Comparison of ENCODE assay signal across 9 mouse cellular contexts in the genomic region with DNA sequence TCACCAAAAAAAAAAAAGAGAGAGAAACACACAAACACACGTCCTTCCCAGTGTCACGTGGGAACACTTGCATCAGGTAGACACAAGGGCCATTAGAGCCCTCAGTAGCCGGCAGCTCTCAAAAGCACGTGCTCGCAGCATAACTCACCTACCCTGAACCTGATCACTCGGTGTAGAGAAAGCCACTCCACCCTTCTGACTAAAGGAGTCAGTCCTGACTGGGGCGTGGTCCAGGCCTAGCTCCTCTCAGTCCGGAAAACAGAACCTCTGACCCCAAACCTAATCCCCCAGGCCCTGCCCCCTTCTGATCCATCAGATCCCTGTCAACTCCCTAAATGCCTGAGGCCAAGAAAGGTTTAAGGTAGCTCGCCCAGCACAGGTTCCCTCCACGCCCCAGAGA. TPM values are rescaled to one million over a fixed set of nuclear protein-coding genes. Genes with fewer than 3 reads are reported as not detected.
DNase-seq lines count a peak whose midpoint lies in the region; ATAC-seq and TF ChIP-seq lines count a peak whose summit lies in the region.
"Had no signal": no experiment of that assay in that cellular context is flagged by ENCODE, and none has a peak within 500 bp of the region (broad histone marks: within the 10 kb centered on the region; RNA-seq: fewer than 3 reads in every experiment).

No protein-coding gene starts in this region.

- 0 out of 2 replicates have a peak overlapping the region, but pooled peaks have one; percentile 7 for H3K9ac ChIP-seq in forebrain, embryonic 12.5 days
- no peak overlapping the region for H3K9ac ChIP-seq in forebrain, embryonic 16.5 days (replicated peaks; ENCODE audit: low read depth, low read length)
- H3K9ac ChIP-seq in neural tube, embryonic 11.5 days (ENCODE audit: low read length): no peak overlapping the region
- H3K9ac ChIP-seq in neural tube, embryonic 15.5 days (replicated peaks): no peak overlapping the region
- no peak overlapping the region for H3K9ac ChIP-seq in kidney, postnatal 0 days (ENCODE audit: low read depth, low read length)

- TF ChIP-seq CTCF in kidney, postnatal 0 days (IDR thresholded peaks at IDR 0.05; ENCODE audit: low read depth): no peak

- H3K9me3 ChIP-seq in forebrain, embryonic 12.5 days: no peaks in the 10 kb centered on the region
- H3K9me3 ChIP-seq in forebrain, embryonic 16.5 days (ENCODE audit: control insufficient read depth, low read length): no peaks in the 10 kb centered on the region
- H3K9me3 ChIP-seq in neural tube, embryonic 11.5 days (ENCODE audit: control insufficient read depth, low read length): no peaks in the 10 kb centered on the region
- no peaks in the 10 kb centered on the region for H3K9me3 ChIP-seq in neural tube, embryonic 15.5 days (replicated peaks)
- no peaks in the 10 kb centered on the region for H3K9me3 ChIP-seq in kidney, postnatal 0 days (replicated peaks; ENCODE audit: low read length)

- no peak for DNase-seq in neural tube, embryonic 11.5 days (ENCODE audit: low spot score)
- DNase-seq in kidney, postnatal 0 days (ENCODE audit: low spot score): no peak
- DNase-seq in yolk sac, embryonic 10.5 days (ENCODE audit: low spot score): peak; percentile 82
- DNase-seq in thymus, postnatal 25 days: no peak
- no peak for DNase-seq in gastrocnemius, adult 18-20 months (ENCODE audit: low spot score)

- peak overlapping the region; percentile 91 for H3K4me2 ChIP-seq in forebrain, embryonic 12.5 days
- H3K4me2 ChIP-seq in forebrain, embryonic 16.5 days (ENCODE audit: low read length): no peak overlapping the region
- peak overlapping the region; percentile 87 for H3K4me2 ChIP-seq in neural tube, embryonic 11.5 days (ENCODE audit: low read depth)
- H3K4me2 ChIP-seq in neural tube, embryonic 15.5 days: no peak overlapping the region
- H3K4me2 ChIP-seq in kidney, postnatal 0 days (ENCODE audit: low read length): no peak overlapping the region

- no peak for ATAC-seq in forebrain, embryonic 12.5 days (ENCODE audit: low FRiP score)
- no peak for ATAC-seq in forebrain, embryonic 16.5 days
- ATAC-seq in neural tube, embryonic 11.5 days (ENCODE audit: insufficient read depth, low FRiP score, low TSS enrichment): no peak
- no peak for ATAC-seq in neural tube, embryonic 15.5 days (ENCODE audit: low FRiP score)
- peak; percentile 29; the same call in 1 of the 2 replicates for ATAC-seq in kidney, postnatal 0 days (replicated peaks; ENCODE audit: low FRiP score, low read depth)

- peaks cover 39% of the 10 kb centered on the region for H3K4me1 ChIP-seq in forebrain, embryonic 12.5 days
- H3K4me1 ChIP-seq in forebrain, embryonic 16.5 days (replicated peaks; ENCODE audit: control insufficient read depth, insufficient read depth, low read length): peaks cover 27% of the 10 kb centered on the region
- peaks cover 25% of the 10 kb centered on the region for H3K4me1 ChIP-seq in neural tube, embryonic 11.5 days (ENCODE audit: control insufficient read depth, insufficient read depth, low read length)
- H3K4me1 ChIP-seq in neural tube, embryonic 15.5 days: peaks cover 35% of the 10 kb centered on the region
- peaks cover 20% of the 10 kb centered on the region; the same call in 1 of the 2 replicates for H3K4me1 ChIP-seq in kidney, postnatal 0 days (replicated peaks; ENCODE audit: insufficient read depth, low read length)

- H3K27ac ChIP-seq in forebrain, embryonic 12.5 days: no peak overlapping the region
- no peak overlapping the region for H3K27ac ChIP-seq in forebrain, embryonic 16.5 days (ENCODE audit: low read length)
- H3K27ac ChIP-seq in neural tube, embryonic 11.5 days (ENCODE audit: low read depth, low read length): no peak overlapping the region
- H3K27ac ChIP-seq in neural tube, embryonic 15.5 days (replicated peaks): no peak overlapping the region
- H3K27ac ChIP-seq in kidney, postnatal 0 days: no peak overlapping the region

- H3K4me3 ChIP-seq in forebrain, embryonic 12.5 days (replicated peaks): peak overlapping the region; percentile 73; the same call in 1 of the 2 replicates
- no peak overlapping the region for H3K4me3 ChIP-seq in forebrain, embryonic 16.5 days (replicated peaks; ENCODE audit: low read length)
- H3K4me3 ChIP-seq in neural tube, embryonic 11.5 days (ENCODE audit: low read depth, low read length): no peak overlapping the region
- H3K4me3 ChIP-seq in neural tube, embryonic 15.5 days (replicated peaks): no peak overlapping the region
- no peak overlapping the region for H3K4me3 ChIP-seq in kidney, postnatal 0 days (replicated peaks; ENCODE audit: low read depth, low read length)

- H3K27me3 ChIP-seq in forebrain, embryonic 12.5 days: peaks cover 90% of the 10 kb centered on the region
- peaks cover 50% of the 10 kb centered on the region for H3K27me3 ChIP-seq in forebrain, embryonic 16.5 days (replicated peaks; ENCODE audit: control insufficient read depth, insufficient read depth, low read length)
- H3K27me3 ChIP-seq in neural tube, embryonic 11.5 days (ENCODE audit: control insufficient read depth, insufficient read depth, low read length): peaks cover 38% of the 10 kb centered on the region
- peaks cover 85% of the 10 kb centered on the region for H3K27me3 ChIP-seq in neural tube, embryonic 15.5 days (replicated peaks)
- H3K27me3 ChIP-seq in kidney, postnatal 0 days (ENCODE audit: insufficient read depth, low read length): peaks cover 42% of the 10 kb centered on the region

- WGBS in forebrain, embryonic 12.5 days: 3% methylated on average over 10 of the region's 10 CpGs
- 13% methylated on average over 10 of the region's 10 CpGs for WGBS in forebrain, embryonic 16.5 days
- 3% methylated on average over 10 of the region's 10 CpGs for WGBS in neural tube, embryonic 11.5 days
- 11% methylated on average over 10 of the region's 10 CpGs for WGBS in neural tube, embryonic 15.5 days
- WGBS in kidney, postnatal 0 days: 25% methylated on average over 10 of the region's 10 CpGs

- H3K36me3 ChIP-seq in forebrain, embryonic 12.5 days (replicated peaks): no peaks in the 10 kb centered on the region
- no peaks in the 10 kb centered on the region for H3K36me3 ChIP-seq in forebrain, embryonic 16.5 days (ENCODE audit: control insufficient read depth, insufficient read depth)
- no peaks in the 10 kb centered on the region for H3K36me3 ChIP-seq in neural tube, embryonic 11.5 days (ENCODE audit: control insufficient read depth, insufficient read depth, low read length)
- no peaks in the 10 kb centered on the region for H3K36me3 ChIP-seq in neural tube, embryonic 15.5 days
- no peaks in the 10 kb centered on the region for H3K36me3 ChIP-seq in kidney, postnatal 0 days (ENCODE audit: insufficient read depth, low read length)

RNA-seq across cellular contexts. Expression of a gene that starts 2.7 kb away (rescaled TPM):
- 10.0 and 11.9 TPM in 2 replicates for polyA plus RNA-seq in forebrain, embryonic 12.5 days (2016; fragmentation: Nextera tagmentation; extraction: Ambion mirVana)
- 2.1 and 2.6 TPM in 2 replicates for polyA plus RNA-seq in forebrain, embryonic 16.5 days (2015; fragmentation: Nextera tagmentation; extraction: Ambion mirVana)
- 9.7 and 11.0 TPM in 2 replicates for polyA plus RNA-seq in neural tube, embryonic 11.5 days (2014; fragmentation: Nextera tagmentation; extraction: Ambion mirVana)
- polyA plus RNA-seq in neural tube, embryonic 15.5 days (2015; fragmentation: Nextera tagmentation; extraction: Ambion mirVana): 2.1 TPM in 2 replicates
- polyA plus RNA-seq in kidney, postnatal 0 days (2015; fragmentation: Nextera tagmentation; extraction: Ambion mirVana): 2.9 and 4.1 TPM in 2 replicates
- under 1 TPM; 0.75 to 1.00 TPM for total RNA-seq in gastrocnemius, adult 18-20 months (2021)

RNA-seq across cellular contexts. Expression of a gene that starts 36.4 kb away (rescaled TPM):
- 3.3 and 3.7 TPM in 2 replicates for polyA plus RNA-seq in forebrain, embryonic 12.5 days (2016; fragmentation: Nextera tagmentation; extraction: Ambion mirVana)
- polyA plus RNA-seq in forebrain, embryonic 16.5 days (2015; fragmentation: Nextera tagmentation; extraction: Ambion mirVana): 4.2 and 5.1 TPM in 2 replicates
- 3.9 and 4.5 TPM in 2 replicates for polyA plus RNA-seq in neural tube, embryonic 11.5 days (2014; fragmentation: Nextera tagmentation; extraction: Ambion mirVana)
- 2.3 and 3.1 TPM in 2 replicates for polyA plus RNA-seq in neural tube, embryonic 15.5 days (2015; fragmentation: Nextera tagmentation; extraction: Ambion mirVana)
- polyA plus RNA-seq in kidney, postnatal 0 days (2015; fragmentation: Nextera tagmentation; extraction: Ambion mirVana): 2.3 TPM in 2 replicates
- total RNA-seq in gastrocnemius, adult 18-20 months (2021): 10 to 100 TPM; 44.1 to 51.0 TPM

RNA-seq across cellular contexts. Expression of a gene that starts 50.9 kb away (rescaled TPM):
- polyA plus RNA-seq in forebrain, embryonic 12.5 days (2016; fragmentation: Nextera tagmentation; extraction: Ambion mirVana): 5.2 and 5.7 TPM in 2 replicates
- polyA plus RNA-seq in forebrain, embryonic 16.5 days (2015; fragmentation: Nextera tagmentation; extraction: Ambion mirVana): 7.0 and 9.9 TPM in 2 replicates
- 2.5 and 2.6 TPM in 2 replicates for polyA plus RNA-seq in neural tube, embryonic 11.5 days (2014; fragmentation: Nextera tagmentation; extraction: Ambion mirVana)
- 7.2 and 10.5 TPM in 2 replicates for polyA plus RNA-seq in neural tube, embryonic 15.5 days (2015; fragmentation: Nextera tagmentation; extraction: Ambion mirVana)
- polyA plus RNA-seq in kidney, postnatal 0 days (2015; fragmentation: Nextera tagmentation; extraction: Ambion mirVana): 0.59 and 0.70 TPM in 2 replicates
- total RNA-seq in gastrocnemius, adult 18-20 months (2021): 1 to 10 TPM; 1.3 to 1.9 TPM
- polyA plus RNA-seq: liver, embryonic 16.5 days had no signal

RNA-seq across cellular contexts. Expression of a gene that starts 58.8 kb away (rescaled TPM):
- 13.2 and 14.9 TPM in 2 replicates for polyA plus RNA-seq in forebrain, embryonic 12.5 days (2016; fragmentation: Nextera tagmentation; extraction: Ambion mirVana)
- 14.6 and 15.4 TPM in 2 replicates for polyA plus RNA-seq in forebrain, embryonic 16.5 days (2015; fragmentation: Nextera tagmentation; extraction: Ambion mirVana)
- 20.2 and 21.1 TPM in 2 replicates for polyA plus RNA-seq in neural tube, embryonic 11.5 days (2014; fragmentation: Nextera tagmentation; extraction: Ambion mirVana)
- polyA plus RNA-seq in neural tube, embryonic 15.5 days (2015; fragmentation: Nextera tagmentation; extraction: Ambion mirVana): 46.9 and 50.1 TPM in 2 replicates
- polyA plus RNA-seq in kidney, postnatal 0 days (2015; fragmentation: Nextera tagmentation; extraction: Ambion mirVana): 69.2 and 70.9 TPM in 2 replicates
- total RNA-seq in gastrocnemius, adult 18-20 months (2021): 100 to 1,000 TPM in 1 of 2 experiments, 10 to 100 TPM in 1; 96.7 to 102 TPM

Comparison
In these comparisons a context has a peak if more than half of its experiments do, and no peak if none do; other contexts are left out.
1. H3K4me2 ChIP-seq: peak in forebrain, embryonic 12.5 days (single experiment) and neural tube, embryonic 11.5 days (single experiment); none in forebrain, embryonic 16.5 days (single experiment), neural tube, embryonic 15.5 days (single experiment) and kidney, postnatal 0 days (single experiment).